Mouse (Mus musculus) adrenal gland, adult (tissue): ENCODE results near the gene Ggps1.
"Not testable (repeated sequence)": the region's sequence is repeated elsewhere in the genome, so short reads cannot be mapped to it uniquely, and the experiment has no call there.

ENCODE experiments used
- DNase-seq, 2 experiments: peaks; one replicate each; pipeline ENCODE4 v3.0.0; 2022 to 2023; ENCODE audit warnings: low spot score in 1 of 2; ENCODE audit not compliant: inconsistent age in 2 of 2

Ggps1 gene

DNA sequence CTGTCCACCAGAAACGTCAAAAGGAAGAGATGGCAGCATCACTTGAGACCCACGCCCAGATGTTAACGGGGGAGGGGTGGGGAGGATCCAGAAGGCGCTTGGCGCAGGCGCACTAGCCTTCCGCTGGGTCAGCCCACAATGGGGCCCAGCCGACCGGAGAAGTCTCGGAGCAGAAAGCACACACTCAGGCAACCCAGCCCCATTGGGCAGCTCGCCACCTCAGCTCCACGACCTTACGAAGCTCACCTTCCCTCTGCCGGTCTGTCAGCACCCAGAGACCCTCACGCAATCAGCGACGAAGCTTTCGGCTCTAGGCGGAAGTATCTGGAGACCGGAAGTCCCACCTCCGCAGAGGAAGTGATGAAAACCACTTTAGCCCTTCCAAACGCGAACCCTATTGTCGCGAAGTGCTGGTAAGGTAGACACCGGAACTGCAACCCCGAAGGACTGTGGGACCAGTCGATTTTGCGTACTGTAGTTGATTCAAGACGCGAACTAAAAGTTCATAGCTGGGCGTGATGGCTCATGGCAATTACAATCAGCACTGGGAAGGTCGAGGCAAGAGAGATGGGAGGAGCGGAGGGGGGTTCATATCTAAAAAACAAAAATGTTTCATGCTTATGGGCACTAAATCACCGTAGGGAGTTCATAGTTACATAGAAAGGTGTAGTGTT lies 23.9 kb downstream of the Ggps1 start, which contains the start of gene Tbce:
Tbce (minus strand) TSS at position 347 of the 674 bp plus-strand sequence.
- peak; percentile 93 to 98 for DNase-seq

DNA sequence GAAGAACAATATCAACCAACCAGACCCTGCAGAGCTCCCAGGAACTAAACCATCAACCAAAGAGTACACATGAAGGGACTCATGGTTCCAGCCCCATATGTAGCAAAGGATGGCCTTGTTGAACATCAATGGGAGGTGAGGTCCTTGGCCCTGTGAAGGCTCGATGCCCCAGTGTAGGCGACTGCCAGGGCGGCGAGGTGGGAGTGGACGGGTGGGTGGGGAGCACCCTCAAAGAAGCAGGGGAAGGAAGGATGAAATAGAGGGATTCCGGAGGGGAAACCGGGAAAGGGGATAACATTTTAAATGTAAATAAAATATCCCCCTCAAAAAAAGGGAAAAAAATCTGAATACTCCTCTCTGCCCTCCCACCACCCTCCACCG lies 24.4 kb downstream of the Ggps1 start:
- no peak for DNase-seq

DNA sequence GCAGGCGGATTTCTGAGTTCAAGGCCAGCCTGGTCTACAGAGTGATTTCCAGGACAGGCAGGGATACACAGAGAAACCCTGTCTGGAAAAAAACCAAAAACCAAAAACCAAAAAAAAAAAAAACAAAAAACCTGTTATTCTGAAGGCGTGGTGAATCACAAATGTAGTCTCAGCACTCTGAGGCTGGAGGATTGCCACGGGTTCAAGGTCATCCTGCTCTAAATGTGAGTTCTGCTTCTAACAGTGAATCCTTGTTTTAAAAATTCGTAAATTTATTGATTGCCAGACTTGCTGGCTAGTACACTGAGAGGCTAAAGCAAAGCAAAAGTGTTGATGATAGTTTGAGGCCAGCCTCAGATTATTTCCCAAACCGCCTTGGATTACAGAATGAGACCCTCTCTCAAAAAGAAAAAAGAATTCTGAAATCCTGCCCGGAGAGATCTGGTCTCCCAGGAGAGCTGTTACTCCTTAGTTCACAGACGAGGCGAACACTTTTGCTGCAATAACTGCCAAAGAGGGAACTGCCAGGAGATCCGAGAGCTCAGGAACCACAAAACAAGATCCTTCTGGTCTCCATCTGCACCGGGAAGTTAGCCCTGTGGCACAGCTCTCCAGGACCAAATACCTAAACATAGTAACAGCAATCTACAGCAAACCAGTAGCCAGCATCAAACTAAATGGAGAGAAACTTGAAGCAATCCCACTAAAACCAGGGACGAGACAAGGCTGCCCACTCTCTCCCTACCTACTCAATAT lies 27.2 kb downstream of the Ggps1 start:
- peak; percentile 30 to 67 for DNase-seq

DNA sequence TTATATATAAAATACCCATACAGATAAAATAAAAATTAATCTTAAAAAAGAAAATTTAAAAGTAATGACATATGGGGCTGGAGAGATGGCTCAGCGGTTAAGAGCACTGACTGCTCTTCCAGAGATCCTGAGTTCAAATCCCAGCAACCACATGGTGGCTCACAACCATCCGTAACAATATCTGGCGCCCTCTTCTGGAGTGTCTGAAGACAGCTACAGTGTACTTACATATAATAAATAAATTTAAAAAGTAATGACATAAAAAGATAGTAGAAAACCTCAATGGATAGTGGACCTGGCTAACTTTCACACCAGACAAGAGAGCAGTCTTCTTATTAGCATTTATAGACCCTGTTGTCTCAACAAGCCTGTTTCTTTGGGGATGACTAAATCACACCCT lies 27.9 kb downstream of the Ggps1 start:
- DNase-seq = not testable (repeated sequence)

DNA sequence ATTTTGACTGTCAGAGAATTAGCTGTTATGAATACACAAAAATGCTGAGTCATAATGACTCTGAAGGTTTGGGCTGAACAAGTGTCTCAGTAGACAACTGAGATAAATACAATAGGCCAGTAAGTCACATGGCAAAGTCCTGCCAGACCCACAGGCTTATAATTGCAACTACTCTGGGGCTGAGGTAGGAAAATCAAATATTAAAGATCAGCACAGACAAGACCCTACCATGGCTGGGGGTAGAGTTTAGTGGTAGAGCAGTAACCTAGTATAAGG lies 29.3 kb downstream of the Ggps1 start:
- DNase-seq = peak in 1 of 2 experiments; percentile 77

DNA sequence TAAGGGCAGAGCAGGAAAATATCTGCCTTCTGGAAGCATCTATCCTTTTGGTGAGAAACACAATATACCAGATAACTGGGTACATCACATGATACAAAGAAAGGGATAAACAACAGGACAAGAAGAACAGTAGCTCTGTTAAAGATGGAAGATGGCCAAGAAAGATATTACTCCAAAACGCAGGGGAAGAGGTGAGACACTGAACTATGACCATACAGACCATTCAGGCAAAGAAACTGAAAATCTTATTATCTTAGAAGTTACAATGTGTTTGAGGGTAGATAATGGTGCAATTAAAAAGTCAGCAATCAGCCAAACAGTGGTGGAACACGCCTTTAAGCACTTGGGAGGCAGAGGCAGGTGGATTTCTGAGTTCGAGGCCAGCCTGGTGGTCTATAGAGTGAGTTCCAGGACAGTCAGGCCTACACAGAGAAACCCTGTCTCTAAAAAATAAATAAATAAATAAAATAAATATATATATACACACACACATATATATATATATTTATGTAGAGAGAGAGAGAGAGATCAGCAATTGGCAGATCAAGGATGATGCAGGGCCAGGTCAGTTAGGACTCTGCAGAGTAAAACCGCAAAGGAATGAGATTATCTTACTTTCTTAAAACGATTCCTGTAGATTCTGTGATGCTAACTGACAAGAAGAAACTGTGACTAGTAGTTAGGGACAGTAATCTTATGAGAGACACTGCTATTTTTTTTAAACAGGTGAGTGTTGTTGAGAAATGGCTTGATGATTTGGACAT lies 29.8 kb downstream of the Ggps1 start:
- no peak for DNase-seq

DNA sequence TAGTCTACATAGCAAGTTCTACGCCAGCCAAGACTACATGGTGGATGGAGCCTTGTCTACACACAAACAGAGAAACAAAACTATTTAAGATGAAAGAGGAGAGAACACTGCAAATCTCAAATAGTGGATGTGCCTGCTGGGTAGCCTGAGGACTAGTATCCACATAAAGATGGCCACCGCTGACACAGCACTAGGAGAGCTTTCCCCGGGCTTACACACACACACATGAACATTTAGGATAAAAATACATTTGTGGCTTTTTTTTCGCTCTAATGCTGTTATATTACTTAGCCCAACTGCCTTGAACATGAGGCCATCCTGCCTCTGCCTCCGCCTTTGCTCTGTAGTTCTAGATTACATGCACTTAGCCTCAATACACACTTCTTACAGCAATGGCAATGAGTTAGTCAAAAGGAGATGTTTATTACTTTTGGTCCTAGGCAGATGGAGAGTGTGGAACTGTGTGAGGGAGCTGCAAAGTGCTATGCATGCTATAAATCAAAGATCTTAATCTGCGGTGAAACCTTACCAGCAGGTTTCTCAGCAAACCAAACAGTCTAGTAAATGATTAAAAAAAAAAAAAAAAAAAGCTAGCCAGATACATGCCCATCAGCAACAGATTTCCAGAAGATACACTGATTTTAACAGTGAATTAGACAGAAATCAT lies 37.0 kb downstream of the Ggps1 start:
- DNase-seq = no peak

DNA sequence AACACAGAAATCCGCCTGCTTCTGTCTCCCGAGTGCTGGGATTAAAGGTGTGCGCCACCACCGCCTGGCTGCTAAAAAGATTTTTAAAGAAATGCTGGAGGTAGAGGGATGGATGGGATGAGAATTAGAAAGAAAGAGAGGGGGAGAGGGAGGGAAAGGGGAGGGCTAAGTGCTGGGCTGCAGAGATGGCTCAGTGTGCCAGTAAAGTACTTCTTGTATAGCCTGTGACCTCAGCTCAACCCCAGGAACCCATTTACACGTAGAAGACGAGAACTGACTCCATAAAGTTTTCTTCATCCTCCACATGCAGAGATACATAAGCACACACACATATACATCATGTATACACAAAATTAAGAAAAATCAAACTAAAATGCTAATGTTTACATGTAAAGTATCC lies 37.7 kb downstream of the Ggps1 start:
- DNase-seq = no peak

DNA sequence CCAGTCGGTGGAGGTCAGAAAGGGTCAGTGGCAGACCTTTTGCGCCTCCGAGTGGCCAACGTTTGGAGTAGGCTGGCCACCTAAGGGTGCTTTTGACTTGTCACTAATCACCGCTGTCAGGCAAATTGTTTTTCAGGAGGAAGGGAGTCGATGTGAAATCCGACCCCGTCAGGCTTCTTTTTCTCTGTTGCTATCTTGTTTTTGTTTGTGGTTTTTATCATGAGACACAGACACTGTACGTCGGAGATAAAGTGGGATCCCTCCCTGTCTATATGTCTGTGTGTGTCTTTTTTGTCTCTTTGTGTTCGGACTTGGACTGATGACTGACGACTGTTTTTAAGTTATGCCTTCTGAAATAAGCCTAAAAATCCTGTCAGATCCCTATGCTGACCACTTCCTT lies 41.9 kb downstream of the Ggps1 start:
- not testable (repeated sequence) for DNase-seq

DNA sequence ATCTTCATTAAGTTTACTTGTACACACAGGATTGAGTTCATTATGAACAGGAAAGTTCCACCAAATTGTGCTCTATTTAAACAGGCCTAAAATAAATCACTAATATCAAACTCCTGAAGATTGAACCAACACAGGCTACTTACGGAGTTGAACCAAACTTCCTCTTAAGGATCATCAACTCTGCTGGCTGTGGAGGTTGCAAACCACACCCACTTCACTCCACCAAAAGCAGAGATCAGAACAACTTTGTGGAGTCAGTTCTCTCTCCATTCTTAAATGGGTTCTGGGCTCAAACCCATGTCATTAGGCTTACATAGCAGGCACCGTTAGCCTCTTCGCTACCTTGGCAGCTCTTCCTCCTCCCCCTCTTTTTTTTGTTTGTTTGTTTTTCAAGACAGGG lies 44.4 kb downstream of the Ggps1 start:
- no peak for DNase-seq

DNA sequence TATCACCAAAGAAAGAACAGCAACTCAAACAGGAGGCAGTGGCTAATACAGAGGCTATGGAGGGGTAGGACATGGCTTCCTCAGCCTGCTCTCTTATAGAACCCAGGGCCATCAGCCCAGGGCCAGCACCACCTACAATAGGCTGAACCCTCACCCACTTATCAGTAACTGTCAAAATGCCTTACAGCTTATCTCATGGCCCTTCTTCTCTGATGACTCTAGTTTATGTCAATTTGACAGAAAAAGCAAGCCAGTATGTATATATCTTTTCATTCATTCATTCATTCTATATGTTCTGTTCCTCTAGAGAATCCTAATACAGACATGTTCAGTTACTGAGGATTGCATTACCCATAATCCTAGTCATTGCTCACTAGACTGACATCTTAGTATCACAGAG lies 45.0 kb downstream of the Ggps1 start:
- no peak for DNase-seq

DNA sequence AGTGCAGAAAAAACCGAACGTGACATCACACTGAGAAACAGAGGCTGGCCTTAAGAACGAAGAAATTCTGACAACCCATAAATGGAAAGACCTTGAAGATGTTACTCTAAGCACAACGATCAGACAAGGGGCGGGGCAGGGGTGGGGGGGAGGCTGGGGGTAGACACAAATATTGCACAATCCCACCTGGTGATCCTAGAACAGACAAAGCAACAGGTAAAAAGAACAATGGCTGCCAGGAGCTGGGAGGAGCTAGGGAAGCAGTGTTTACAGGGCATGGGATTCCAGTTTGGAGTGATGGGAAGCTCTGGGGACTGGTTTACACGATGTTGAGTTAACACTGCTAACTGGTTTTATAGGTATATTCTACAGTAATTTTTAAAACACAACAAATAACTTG lies 47.7 kb downstream of the Ggps1 start:
- no peak for DNase-seq

DNA sequence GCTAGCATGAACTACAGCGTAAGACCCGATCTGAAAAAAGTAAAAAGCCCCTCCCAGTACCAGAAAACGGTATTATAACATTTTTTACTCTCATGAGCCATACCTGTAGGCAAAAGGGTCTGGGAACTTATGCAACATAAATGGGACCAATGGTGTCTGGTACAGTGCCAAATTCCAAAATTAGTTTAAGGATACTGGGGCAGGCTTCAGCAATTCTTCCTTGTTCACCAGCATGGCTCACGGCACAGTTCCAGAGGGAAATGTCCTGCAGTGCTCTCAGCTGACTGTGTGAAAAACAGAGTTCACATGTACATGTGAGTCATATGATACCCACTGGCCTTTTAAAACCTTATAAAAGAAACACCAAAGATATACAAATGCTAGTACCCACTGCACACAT lies 48.7 kb downstream of the Ggps1 start:
- peak in 1 of 2 experiments; percentile 52 for DNase-seq

DNA sequence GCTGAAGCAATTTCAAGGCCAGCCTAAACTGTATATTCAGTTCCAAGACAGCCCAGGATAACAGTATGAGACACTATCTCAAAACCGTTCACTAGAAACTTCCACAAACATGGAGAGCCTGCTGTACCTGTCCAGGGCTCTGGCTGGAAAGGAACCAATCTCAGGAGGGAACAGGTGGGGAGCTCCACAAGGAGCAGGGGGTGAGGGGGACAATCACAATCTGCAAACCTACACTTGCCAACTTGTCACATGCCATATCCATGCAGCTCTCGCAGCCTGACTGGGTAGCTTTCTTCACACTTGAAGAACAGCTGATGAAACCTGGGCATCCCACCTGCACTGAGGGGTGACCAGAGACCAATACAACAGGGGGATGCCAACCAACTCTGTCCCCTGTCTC lies 49.3 kb downstream of the Ggps1 start:
- no peak for DNase-seq

DNA sequence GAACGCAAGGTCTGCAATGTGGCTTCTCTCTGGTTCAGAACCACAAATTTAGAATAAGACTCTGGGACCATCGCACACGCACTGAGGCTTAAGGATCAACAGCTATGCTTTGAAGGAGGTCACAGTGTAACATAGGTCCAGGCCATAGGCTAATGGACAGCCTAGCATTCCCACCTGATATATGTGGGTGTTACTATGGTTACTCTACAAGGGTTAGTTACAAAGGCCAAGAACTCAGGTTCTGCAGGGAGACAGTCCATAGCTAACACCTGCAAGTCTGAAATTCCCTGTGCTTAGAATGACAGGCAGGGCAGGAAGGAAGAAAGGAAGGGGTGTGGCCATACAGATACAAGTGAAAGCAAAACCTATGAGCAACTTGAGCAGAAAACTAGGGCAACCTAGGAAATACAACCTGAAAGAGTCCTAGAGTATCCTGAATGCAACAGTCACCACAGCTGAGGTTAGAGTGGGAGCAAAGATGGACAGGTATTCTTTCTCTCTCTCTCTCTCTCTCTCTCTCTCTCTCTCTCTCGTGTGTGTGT lies 51.8 kb downstream of the Ggps1 start:
- no peak for DNase-seq

DNA sequence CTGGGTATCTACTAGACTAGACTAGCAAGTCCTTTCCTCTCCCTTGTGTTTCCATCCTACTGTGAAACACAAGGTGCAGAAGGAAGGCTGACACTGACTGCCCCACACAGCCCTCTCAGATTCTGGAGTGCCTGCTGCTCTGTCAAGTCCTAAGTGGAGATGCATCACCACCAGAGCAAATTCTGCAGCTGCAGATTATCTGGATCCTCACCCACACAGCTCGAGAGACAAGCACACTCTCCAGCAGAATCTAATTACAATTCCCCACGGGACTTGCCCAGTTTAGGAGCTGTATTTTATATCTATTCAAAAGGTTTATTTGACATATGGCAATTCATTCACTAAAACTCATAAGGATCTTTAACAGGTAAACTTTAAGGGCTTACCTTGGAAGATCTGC lies 57.2 kb downstream of the Ggps1 start:
- no peak for DNase-seq

DNA sequence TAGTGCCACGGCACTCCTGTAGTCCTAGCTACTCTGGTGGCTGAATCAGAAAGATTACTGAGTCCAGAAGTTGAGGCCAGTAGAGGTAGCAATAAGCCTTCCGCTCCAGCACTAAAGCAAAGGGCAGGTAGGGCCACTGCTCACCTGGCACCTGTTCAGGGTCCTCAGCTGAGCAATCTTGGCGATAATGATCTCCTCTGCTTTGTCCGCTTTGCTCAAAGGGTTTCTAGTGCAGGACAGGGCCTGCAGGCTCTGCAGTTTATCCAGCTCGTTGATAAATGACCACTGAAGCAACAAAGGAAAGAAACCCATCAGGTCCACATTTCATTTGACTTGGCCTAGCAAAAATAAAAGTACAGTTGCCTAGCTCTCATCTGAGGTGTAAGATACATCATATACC lies 58.3 kb downstream of the Ggps1 start:
- no peak for DNase-seq

DNA sequence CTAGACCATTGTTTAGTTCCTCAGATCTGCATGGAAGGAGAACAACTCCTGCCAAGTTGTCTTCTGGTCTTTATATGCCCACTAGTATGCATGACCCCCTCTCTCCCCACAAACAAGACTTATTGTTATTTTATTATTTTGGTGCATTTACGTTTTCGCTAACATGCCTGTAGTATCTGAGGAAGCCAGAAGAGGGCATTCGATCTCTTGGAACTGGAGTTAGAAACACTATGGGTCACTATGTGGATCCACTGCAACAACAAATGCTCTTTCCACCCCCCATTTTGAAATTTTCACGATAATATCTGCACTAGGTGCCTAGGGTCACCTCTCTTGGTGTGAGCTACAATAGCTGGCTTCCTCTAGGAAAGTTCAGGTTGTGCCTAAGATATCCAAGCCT lies 59.2 kb downstream of the Ggps1 start:
- DNase-seq = peak in 1 of 2 experiments; percentile 78

DNA sequence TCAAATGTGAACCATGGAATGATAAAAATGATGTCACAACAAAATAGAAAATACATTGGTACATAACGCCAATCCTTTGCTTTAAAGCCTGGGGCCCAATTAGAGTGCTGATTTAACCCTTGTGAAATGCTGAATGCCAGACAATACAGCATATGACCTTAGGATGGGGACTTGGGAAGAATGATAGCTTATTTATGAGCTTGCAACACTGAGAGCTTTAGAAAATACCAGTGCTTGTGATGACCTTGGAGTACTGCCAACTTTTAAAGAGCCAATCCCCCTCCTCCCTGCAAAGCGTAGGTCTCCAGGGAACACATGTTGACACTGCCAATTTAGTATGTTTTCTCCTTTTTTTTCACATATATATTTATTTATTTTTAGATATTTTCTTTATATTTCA lies 60.6 kb downstream of the Ggps1 start:
- peak; percentile 50 to 80 for DNase-seq
